Mouse (Mus musculus) neural tube, embryonic 13.5 days (tissue): ENCODE measurements around the gene Arhgef25. TPM values are rescaled to one million over a fixed set of nuclear protein-coding genes. Genes with fewer than 3 reads are reported as not detected.
"Not testable (repeated sequence)": the region's sequence is repeated elsewhere in the genome, so short reads cannot be mapped to it uniquely, and the experiment has no call there.

Source experiments
- ATAC-seq: fragments of 200-750 bp; cut with Nextera tagmentation; 2 replicates; pipeline ENCODE4 v1.8.0; 2017; ENCODE audit warnings: low read depth, mild to moderate bottlenecking, moderate TSS enrichment, moderate library complexity
- H3K27ac ChIP-seq: fragments of 300-500 bp; sonication (generic); replicated peaks from 2 replicates; pipeline ENCODE4 v1.5.1; 2015; ENCODE audit warnings: moderate library complexity, mild to moderate bottlenecking, inconsistent platforms
- H3K27me3 ChIP-seq: fragments of 300-500 bp; sonication (generic); 2 replicates; pipeline ENCODE4 v1.6.1; 2015; ENCODE audit warnings: mild to moderate bottlenecking, inconsistent platforms
- H3K36me3 ChIP-seq: fragments of 300-500 bp; sonication (generic); 2 replicates; pipeline ENCODE4 v1.6.1; 2015; ENCODE audit warnings: mild to moderate bottlenecking, inconsistent platforms
- H3K4me1 ChIP-seq: fragments of 300-500 bp; sonication (generic); replicated peaks from 2 replicates; pipeline ENCODE4 v1.6.1; 2015; ENCODE audit warnings: inconsistent platforms
- H3K4me2 ChIP-seq: fragments of 300-500 bp; sonication (generic); 2 replicates; pipeline ENCODE4 v1.6.1; 2015; ENCODE audit warnings: inconsistent platforms, mild to moderate bottlenecking, moderate library complexity
- H3K4me3 ChIP-seq: fragments of 300-500 bp; sonication (generic); 2 replicates; pipeline ENCODE4 v1.5.1; 2015; ENCODE audit warnings: mild to moderate bottlenecking, inconsistent platforms
- H3K9ac ChIP-seq: fragments of 300-500 bp; sonication (generic); 2 replicates; pipeline ENCODE4 v1.6.1; 2015; ENCODE audit warnings: moderate library complexity, mild to moderate bottlenecking, inconsistent platforms
- H3K9me3 ChIP-seq: fragments of 300-500 bp; sonication (generic); 2 replicates; pipeline ENCODE4 v1.6.1; 2016; ENCODE audit warnings: inconsistent platforms
- WGBS: fragments of 180-500 bp; shearing (Covaris S2); methylation state at CpG from one replicate; pipeline ENCODE4 v1.1.7; 2015; 5-methylcytosine and 5-hydroxymethylcytosine counted together
- polyA plus RNA-seq: library from polyadenylated mRNA; unstranded; fragments of >200 nt; fragmentation: Nextera tagmentation; extraction: Ambion mirVana; gene quantifications from 2 replicates; pipeline ENCODE4 v1.2.1, GENCODE M21; 2015

The Arhgef25 gene
- polyA plus RNA-seq, 1 experiment from 2014 or later, result 38.1 TPM

DNA sequence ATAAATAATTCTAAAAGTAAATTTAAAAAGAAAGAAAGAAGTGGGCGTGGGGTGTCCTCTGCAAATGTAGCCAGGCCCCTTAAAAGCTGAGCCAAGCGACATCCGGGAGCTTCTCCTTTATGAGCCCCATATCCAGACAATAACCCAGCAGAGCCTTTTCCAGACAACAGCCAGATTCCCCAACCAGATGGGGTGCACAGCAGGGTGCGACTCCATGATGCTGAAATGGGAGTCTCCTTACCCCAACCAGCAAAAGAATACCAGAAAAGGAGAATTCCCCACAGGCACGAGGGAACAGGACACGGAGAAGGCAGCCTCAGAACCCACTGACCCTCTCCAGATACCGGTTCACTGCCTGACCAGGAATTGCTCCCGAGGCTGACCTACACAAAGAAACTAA lies 46.7 kb downstream of the Arhgef25 start:
- Histone ChIP-seq H3K4me3 (no peak overlapping the region), H3K36me3 (no peaks in the 10 kb centered on the region), H3K4me2 (no peak overlapping the region), H3K9me3 (no peaks in the 10 kb centered on the region), H3K4me1 (no peaks in the 10 kb centered on the region), H3K27ac (no peak overlapping the region), H3K9ac (no peak overlapping the region), H3K27me3 (no peaks in the 10 kb centered on the region)
- no peak for ATAC-seq
- WGBS, result 67% methylated on average over 8 of the region's 8 CpGs

GRCm38 (mm10) chr10:127141500-127141899 lies 48.4 kb downstream of the Arhgef25 start:
- WGBS, result 86% methylated on average over 8 of the region's 8 CpGs
- ATAC-seq, result no peak
- H3K4me2 ChIP-seq, result no peak overlapping the region
- H3K27ac ChIP-seq, result no peak overlapping the region
- H3K27me3 ChIP-seq, result no peaks in the 10 kb centered on the region
- H3K9me3 ChIP-seq, result no peaks in the 10 kb centered on the region
- no peaks in the 10 kb centered on the region for H3K36me3 ChIP-seq
- no peak overlapping the region for H3K4me3 ChIP-seq
- no peak overlapping the region for H3K9ac ChIP-seq
- H3K4me1 ChIP-seq, result no peaks in the 10 kb centered on the region

DNA sequence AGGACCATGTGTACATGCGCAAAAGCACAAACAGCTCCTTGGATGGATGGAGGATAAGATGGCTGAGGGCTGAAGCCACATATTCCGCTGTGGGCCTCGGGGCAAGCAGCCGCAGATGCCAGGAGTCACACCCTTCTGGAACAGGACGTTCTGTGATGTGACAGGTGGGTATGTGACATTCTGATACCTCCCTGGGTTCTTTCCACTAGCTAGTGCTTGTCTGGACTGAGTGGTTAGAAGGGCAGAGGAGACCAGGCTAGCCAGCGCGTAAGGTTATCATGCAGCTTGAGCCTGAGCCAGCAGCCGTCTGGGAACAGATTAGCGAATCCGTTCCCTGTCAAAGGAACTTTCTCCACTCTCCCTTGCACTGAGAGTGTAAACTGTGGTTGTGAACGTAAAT lies 48.9 kb downstream of the Arhgef25 start:
- WGBS, result 89% methylated on average over 11 of the region's 11 CpGs
- no peaks in the 10 kb centered on the region for H3K4me1 ChIP-seq
- H3K27ac ChIP-seq, result no peak overlapping the region

GRCm38 (mm10) chr10:127138328-127139141 lies 51.3 kb downstream of the Arhgef25 start:
- Histone ChIP-seq H3K4me2 (no peak overlapping the region), H3K9ac (no peak overlapping the region), H3K4me1 (no peaks in the 10 kb centered on the region), H3K9me3 (no peaks in the 10 kb centered on the region), H3K4me3 (no peak overlapping the region), H3K27ac (no peak overlapping the region), H3K27me3 (no peaks in the 10 kb centered on the region), H3K36me3 (no peaks in the 10 kb centered on the region)
- ATAC-seq, result no peak
- WGBS, result 89% methylated on average over 18 of the region's 18 CpGs

More for the DNA sequence above, 48.9 kb downstream of the Arhgef25 start:
- H3K4me2 ChIP-seq, result no peak overlapping the region
- ATAC-seq, result no peak
- no peak overlapping the region for H3K9ac ChIP-seq
- H3K9me3 ChIP-seq, result no peaks in the 10 kb centered on the region
- H3K36me3 ChIP-seq, result no peaks in the 10 kb centered on the region
- no peaks in the 10 kb centered on the region for H3K27me3 ChIP-seq
- H3K4me3 ChIP-seq, result no peak overlapping the region

DNA sequence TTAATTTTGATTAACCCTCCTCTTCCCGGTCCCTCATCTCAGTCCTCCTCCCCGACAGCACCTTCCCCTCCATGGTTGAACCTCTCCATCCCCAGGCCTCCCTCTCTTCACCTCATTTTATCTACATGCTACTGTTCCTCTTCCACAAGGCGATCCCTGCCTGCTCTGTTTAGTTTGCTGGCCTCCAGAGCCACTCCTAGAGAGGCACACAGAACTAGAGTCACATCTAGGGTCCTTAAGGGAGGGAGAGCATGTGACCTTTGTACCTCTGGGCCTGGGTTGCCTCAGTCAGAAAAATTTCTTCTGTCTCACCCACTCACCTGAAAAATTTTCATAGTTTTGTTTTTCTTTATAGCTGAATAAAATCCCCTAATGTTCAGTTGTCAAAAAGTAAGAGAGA lies 52.0 kb downstream of the Arhgef25 start:
- 84% methylated on average over 3 of the region's 3 CpGs for WGBS
- Histone ChIP-seq H3K9me3 (no peaks in the 10 kb centered on the region), H3K4me2 (no peak overlapping the region), H3K4me1 (no peaks in the 10 kb centered on the region), H3K9ac (no peak overlapping the region), H3K4me3 (no peak overlapping the region), H3K27ac (no peak overlapping the region), H3K27me3 (no peaks in the 10 kb centered on the region), H3K36me3 (no peaks in the 10 kb centered on the region)
- ATAC-seq, result no peak

DNA sequence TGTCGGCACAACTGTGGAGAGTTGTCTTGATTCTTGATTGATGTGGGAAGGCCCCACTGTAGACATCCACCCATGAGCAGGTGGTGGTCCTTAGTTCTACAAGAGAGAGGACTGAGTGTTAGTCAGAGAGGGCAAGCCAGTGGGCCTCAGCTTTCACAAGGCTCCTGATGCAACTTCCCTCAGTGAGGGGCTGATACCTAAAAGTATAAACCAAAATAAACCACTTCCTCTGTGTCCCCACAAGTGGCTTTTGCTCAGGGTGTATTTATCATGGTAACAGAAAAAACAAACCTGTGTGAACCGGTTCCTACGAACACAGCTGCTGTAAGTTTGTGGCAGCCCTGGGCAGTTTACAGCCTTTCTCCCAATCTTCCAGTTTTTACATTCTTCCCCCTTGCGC lies 53.4 kb downstream of the Arhgef25 start:
- Histone ChIP-seq H3K4me3 (no peak overlapping the region), H3K4me2 (no peak overlapping the region), H3K9me3 (no peaks in the 10 kb centered on the region), H3K27ac (no peak overlapping the region), H3K4me1 (no peaks in the 10 kb centered on the region), H3K27me3 (no peaks in the 10 kb centered on the region), H3K36me3 (no peaks in the 10 kb centered on the region), H3K9ac (no peak overlapping the region)
- ATAC-seq, result no peak
- 86% methylated on average over 4 of the region's 4 CpGs for WGBS

DNA sequence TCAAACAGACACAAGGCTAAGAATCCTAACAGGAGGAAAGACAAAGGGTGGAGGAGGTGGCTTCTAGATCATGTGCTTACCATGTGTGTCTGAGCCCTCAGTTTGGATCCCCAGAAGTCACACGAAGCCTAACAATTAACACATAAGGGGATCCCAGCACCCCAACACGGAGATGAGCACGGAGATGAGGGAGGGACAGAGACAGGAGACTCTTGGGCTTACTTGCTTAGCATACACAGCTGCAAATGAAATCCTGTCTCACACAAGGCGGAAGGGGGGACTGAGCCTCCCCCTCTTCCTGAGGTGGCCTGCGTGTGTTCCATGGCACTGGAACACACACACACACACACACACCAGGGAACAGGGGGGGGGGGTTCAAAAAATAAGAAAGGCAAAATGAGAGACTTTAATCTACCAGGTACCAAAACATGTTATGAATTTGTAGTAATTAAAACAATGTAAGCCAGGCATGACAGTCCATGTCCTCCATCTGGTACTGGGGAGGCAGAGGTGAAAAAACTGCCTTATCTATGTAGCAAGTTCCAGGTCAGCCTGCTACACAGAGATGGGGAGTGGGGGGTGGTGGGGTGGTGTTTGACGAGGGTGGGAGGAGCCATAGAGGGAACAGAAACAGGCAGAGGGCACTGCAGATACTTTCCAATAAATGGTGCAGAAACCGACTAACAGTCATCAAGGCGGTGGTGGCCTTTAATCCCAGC lies 54.6 kb downstream of the Arhgef25 start:
- Histone ChIP-seq H3K36me3 (no peaks in the 10 kb centered on the region), H3K27me3 (no peaks in the 10 kb centered on the region), H3K4me1 (no peaks in the 10 kb centered on the region), H3K9ac (no peak overlapping the region), H3K4me2 (no peak overlapping the region), H3K27ac (no peak overlapping the region), H3K9me3 (no peaks in the 10 kb centered on the region), H3K4me3 (no peak overlapping the region)
- 61% methylated on average over 8 of the region's 8 CpGs for WGBS
- ATAC-seq, result no peak

DNA sequence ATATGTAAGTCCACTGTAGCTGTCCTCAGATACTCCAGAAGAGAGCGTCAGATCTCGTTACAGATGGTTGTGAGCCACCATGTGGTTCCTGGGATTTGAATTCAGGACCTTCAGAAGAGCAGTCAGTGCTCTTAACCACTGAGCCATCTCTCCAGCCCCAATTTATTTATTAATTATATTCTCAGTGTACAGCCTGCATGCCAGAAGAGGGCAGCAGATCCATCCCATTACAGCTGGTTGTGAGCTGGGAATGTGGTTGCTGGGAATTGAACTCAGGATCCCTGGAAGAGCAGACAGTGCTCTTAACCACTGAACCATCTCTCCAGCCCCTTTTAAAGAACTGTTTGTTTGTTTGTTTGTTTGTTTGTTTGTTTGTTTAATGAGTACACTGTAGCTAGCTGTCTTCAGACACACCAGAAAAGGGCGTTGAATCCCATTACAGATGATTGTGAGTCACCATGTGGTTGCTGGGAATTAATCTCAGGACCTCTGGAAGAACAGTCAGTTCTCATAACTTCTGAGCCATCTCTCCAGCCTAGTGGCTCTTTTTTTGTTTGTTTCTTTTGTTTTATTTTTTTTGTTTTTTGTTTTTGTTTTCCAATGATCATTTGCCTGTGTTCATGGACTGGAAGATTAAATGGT lies 55.4 kb downstream of the Arhgef25 start:
- 93% methylated on average over 3 of the region's 3 CpGs for WGBS

More for the DNA sequence above, 55.4 kb downstream of the Arhgef25 start:
- H3K9me3 ChIP-seq, ATAC-seq, H3K4me2 ChIP-seq, H3K4me3 ChIP-seq, H3K9ac ChIP-seq, H3K4me1 ChIP-seq, H3K27me3 ChIP-seq, H3K27ac ChIP-seq, H3K36me3 ChIP-seq: not testable (repeated sequence)

Other genes with a start within 250 kb of the Arhgef25 start
- gene Ctdsp2, start 211.4 kb downstream of the Arhgef25 start, polyA plus RNA-seq, result 21.9 and 26.9 TPM in 2 replicates
- gene Avil, start 189.4 kb downstream of the Arhgef25 start, polyA plus RNA-seq, result 23.0 and 36.0 TPM in 2 replicates
- gene Tsfm, start 159.2 kb downstream of the Arhgef25 start, polyA plus RNA-seq, result 53.3 and 65.1 TPM in 2 replicates
- gene Mettl1, start 148.7 kb downstream of the Arhgef25 start, polyA plus RNA-seq, result 22.5 and 25.7 TPM in 2 replicates
- 0.20 and 0.25 TPM in 2 replicates for gene Eef1akmt3, start 148.6 kb downstream of the Arhgef25 start, polyA plus RNA-seq
- 0.12 and 0.28 TPM in 2 replicates for gene Cyp27b1, start 141.8 kb downstream of the Arhgef25 start, polyA plus RNA-seq
- gene March9, start 129.9 kb downstream of the Arhgef25 start, polyA plus RNA-seq, result 5.4 and 6.3 TPM in 2 replicates
- gene Cdk4, start 126.5 kb downstream of the Arhgef25 start, polyA plus RNA-seq, result 1,139 and 1,291 TPM in 2 replicates
- gene Tspan31, start 119.8 kb downstream of the Arhgef25 start, polyA plus RNA-seq, result 125 and 136 TPM in 2 replicates
- 1.9 and 2.3 TPM in 2 replicates for gene Agap2, start 114.8 kb downstream of the Arhgef25 start, polyA plus RNA-seq
- gene Os9, start 69.0 kb downstream of the Arhgef25 start, polyA plus RNA-seq, result 146 and 151 TPM in 2 replicates
- 45.0 and 45.1 TPM in 2 replicates for gene B4galnt1, start 24.9 kb downstream of the Arhgef25 start, polyA plus RNA-seq
- gene Slc26a10, start 9.4 kb downstream of the Arhgef25 start, polyA plus RNA-seq, result 0.83 and 0.93 TPM in 2 replicates
- 188 and 221 TPM in 2 replicates for gene Dtx3, start 5.6 kb upstream of the Arhgef25 start, polyA plus RNA-seq
- gene Pip4k2c, start 21.5 kb upstream of the Arhgef25 start, polyA plus RNA-seq, result 20.2 and 20.7 TPM in 2 replicates
- 102 and 104 TPM in 2 replicates for gene Kif5a, start 73.3 kb upstream of the Arhgef25 start, polyA plus RNA-seq
- gene Dctn2, start 76.3 kb upstream of the Arhgef25 start, polyA plus RNA-seq, result 285 and 322 TPM in 2 replicates
- gene Mbd6, start 98.9 kb upstream of the Arhgef25 start, polyA plus RNA-seq, result 14.5 and 16.7 TPM in 2 replicates
- 103 and 110 TPM in 2 replicates for gene Mars, start 121.7 kb upstream of the Arhgef25 start, polyA plus RNA-seq
- 1.0 and 1.4 TPM in 2 replicates for gene Arhgap9, start 131.9 kb upstream of the Arhgef25 start, polyA plus RNA-seq
- gene Gli1, start 151.9 kb upstream of the Arhgef25 start, polyA plus RNA-seq, result 2.2 and 2.9 TPM in 2 replicates
- not detected in 2 replicates for gene Inhbe, start 164.3 kb upstream of the Arhgef25 start, polyA plus RNA-seq
- not detected in 2 replicates for gene Inhbc, start 180.3 kb upstream of the Arhgef25 start, polyA plus RNA-seq
- gene R3hdm2, start 190.2 kb upstream of the Arhgef25 start, polyA plus RNA-seq, result 30.6 and 33.3 TPM in 2 replicates